Mouse (Mus musculus): Measurements from ENCODE around the gene Flnb.

GRCm38 (mm10) chr14:7789266-7790030, 28.3 kb upstream of the Flnb start:
- no peak for TF ChIP-seq CTCF (IDR thresholded peaks at IDR 0.05; ENCODE audit: insufficient read depth, low read depth, low read length)
- TF ChIP-seq POLR2A (IDR thresholded peaks at IDR 0.05; ENCODE audit: insufficient read depth, low read depth, low read length) = no peak
